Mouse (Mus musculus) olfactory bulb, adult 2 months (tissue): ENCODE data around the gene 4931440F15Rik.
"Not testable (repeated sequence)": the region's sequence is repeated elsewhere in the genome, so short reads cannot be mapped to it uniquely, and the experiment has no call there.

ENCODE experiments used
- CTCF ChIP-seq: fragments of 200-500 bp; IDR thresholded peaks from 2 replicates; pipeline ENCODE4 v1.5.1; 2012; ENCODE audit warnings: low read depth, mild to moderate bottlenecking, low read length, moderate library complexity; ENCODE audit not compliant: insufficient read depth
- POLR2A ChIP-seq: fragments of 200-500 bp; IDR thresholded peaks from 2 replicates; pipeline ENCODE4 v1.6.1; 2012; ENCODE audit warnings: mild to moderate bottlenecking, low read depth, low read length, moderate library complexity; ENCODE audit not compliant: insufficient read depth

GRCm38 (mm10) chr11:29825271-29825718 is at the start of gene 4931440F15Rik:
- not testable (repeated sequence) for TF ChIP-seq POLR2A, CTCF
